Mouse (Mus musculus): ENCODE results near the gene Aff3. TPM values are rescaled to one million over a fixed set of nuclear protein-coding genes. Genes with fewer than 3 reads are reported as not detected.

The Aff3 gene
- total and polyA plus RNA-seq, 2 experiments from 2014 or later, result 23.1 to 55.6 TPM

- Histone ChIP-seq H3K27ac (no peak overlapping the region), H3K4me1 (ENCODE audit: insufficient read depth, low read length) (no peaks in the 10 kb centered on the region), H3K36me3 (ENCODE audit: insufficient read depth, low read length) (no peaks in the 10 kb centered on the region), H3K4me3 (ENCODE audit: low read length) (no peak overlapping the region), H3K4me2 (ENCODE audit: low read depth, low read length) (no peak overlapping the region), H3K9me3 (ENCODE audit: low read length) (no peaks in the 10 kb centered on the region), H3K9ac (replicated peaks; ENCODE audit: low read length) (no peak overlapping the region), H3K27me3 (ENCODE audit: insufficient read depth, low read length) (no peaks in the 10 kb centered on the region)
- WGBS, result 77% methylated on average over 7 of the region's 7 CpGs
- DNase-seq (ENCODE audit: low spot score) (no peak), ATAC-seq (no peak)
- no peak for TF ChIP-seq CTCF (IDR thresholded peaks at IDR 0.05; ENCODE audit: low read depth)
These were observed 427.5 kb downstream of the Aff3 start for GRCm38 (mm10) chr1:38237027-38237787.

- Histone ChIP-seq H3K9ac (replicated peaks; ENCODE audit: low read length) (no peak overlapping the region), H3K4me1 (ENCODE audit: insufficient read depth, low read length) (no peaks in the 10 kb centered on the region), H3K27ac (no peak overlapping the region), H3K36me3 (ENCODE audit: insufficient read depth, low read length) (no peaks in the 10 kb centered on the region), H3K4me3 (ENCODE audit: low read length) (no peak overlapping the region), H3K27me3 (ENCODE audit: insufficient read depth, low read length) (no peaks in the 10 kb centered on the region), H3K4me2 (ENCODE audit: low read depth, low read length) (no peak overlapping the region), H3K9me3 (ENCODE audit: low read length) (no peaks in the 10 kb centered on the region)
- ATAC-seq (no peak), DNase-seq (ENCODE audit: low spot score) (no peak)
- WGBS, result 87% methylated on average over 5 of the region's 5 CpGs
- no peak for TF ChIP-seq CTCF (IDR thresholded peaks at IDR 0.05; ENCODE audit: low read depth)
These were observed 431.6 kb downstream of the Aff3 start for GRCm38 (mm10) chr1:38233121-38233520.

GRCm38 (mm10) chr1:38230041-38230440, 434.7 kb downstream of the Aff3 start:
- no peaks in the 10 kb centered on the region for H3K4me1 ChIP-seq (ENCODE audit: insufficient read depth, low read length)
- no peaks in the 10 kb centered on the region for H3K27me3 ChIP-seq (ENCODE audit: insufficient read depth, low read length)
- no peak for DNase-seq (ENCODE audit: low spot score)
- 81% methylated on average over 8 of the region's 8 CpGs for WGBS
- H3K9ac ChIP-seq (replicated peaks; ENCODE audit: low read length), result no peak overlapping the region
- no peak for TF ChIP-seq CTCF (IDR thresholded peaks at IDR 0.05; ENCODE audit: low read depth)
- H3K27ac ChIP-seq, result no peak overlapping the region
- no peak overlapping the region for H3K4me2 ChIP-seq (ENCODE audit: low read depth, low read length)
- no peak overlapping the region for H3K4me3 ChIP-seq (ENCODE audit: low read length)
- no peaks in the 10 kb centered on the region for H3K36me3 ChIP-seq (ENCODE audit: insufficient read depth, low read length)
- H3K9me3 ChIP-seq (ENCODE audit: low read length), result peaks cover 7% of the 10 kb centered on the region; the same call in 1 of the 2 replicates
- ATAC-seq, result no peak

GRCm38 (mm10) chr1:38228806-38229205, 435.9 kb downstream of the Aff3 start:
- 86% methylated on average over 4 of the region's 4 CpGs for WGBS
- H3K27ac ChIP-seq, result no peak overlapping the region
- no peaks in the 10 kb centered on the region for H3K4me1 ChIP-seq (ENCODE audit: insufficient read depth, low read length)
- H3K4me3 ChIP-seq (ENCODE audit: low read length), result no peak overlapping the region
- H3K9ac ChIP-seq (replicated peaks; ENCODE audit: low read length), result no peak overlapping the region
- H3K27me3 ChIP-seq (ENCODE audit: insufficient read depth, low read length), result no peaks in the 10 kb centered on the region
- no peak for ATAC-seq
- no peak for DNase-seq (ENCODE audit: low spot score)
- H3K9me3 ChIP-seq (ENCODE audit: low read length), result peaks cover 10% of the 10 kb centered on the region
- no peaks in the 10 kb centered on the region for H3K36me3 ChIP-seq (ENCODE audit: insufficient read depth, low read length)
- H3K4me2 ChIP-seq (ENCODE audit: low read depth, low read length), result no peak overlapping the region
- no peak for TF ChIP-seq CTCF (IDR thresholded peaks at IDR 0.05; ENCODE audit: low read depth)

- Histone ChIP-seq H3K9ac (replicated peaks; ENCODE audit: low read length) (no peak overlapping the region), H3K27me3 (ENCODE audit: insufficient read depth, low read length) (no peaks in the 10 kb centered on the region), H3K4me3 (ENCODE audit: low read length) (no peak overlapping the region), H3K36me3 (ENCODE audit: insufficient read depth, low read length) (no peaks in the 10 kb centered on the region), H3K4me1 (ENCODE audit: insufficient read depth, low read length) (no peaks in the 10 kb centered on the region), H3K9me3 (ENCODE audit: low read length) (peaks cover 10% of the 10 kb centered on the region), H3K4me2 (ENCODE audit: low read depth, low read length) (no peak overlapping the region), H3K27ac (no peak overlapping the region)
- 100% methylated on average over 3 of the region's 3 CpGs for WGBS
- no peak for TF ChIP-seq CTCF (IDR thresholded peaks at IDR 0.05; ENCODE audit: low read depth)
- ATAC-seq, result no peak
- DNase-seq (ENCODE audit: low spot score), result no peak
These were observed 439.6 kb downstream of the Aff3 start for GRCm38 (mm10) chr1:38225166-38225565.

- DNase-seq (ENCODE audit: low spot score) (no peak), ATAC-seq (peak; percentile 45; the same call in 1 of the 2 replicates)
- Histone ChIP-seq H3K27me3 (ENCODE audit: insufficient read depth, low read length) (no peaks in the 10 kb centered on the region), H3K4me1 (ENCODE audit: insufficient read depth, low read length) (no peaks in the 10 kb centered on the region), H3K9ac (replicated peaks; ENCODE audit: low read length) (no peak overlapping the region), H3K9me3 (ENCODE audit: low read length) (peaks cover 10% of the 10 kb centered on the region), H3K36me3 (ENCODE audit: insufficient read depth, low read length) (no peaks in the 10 kb centered on the region), H3K4me2 (ENCODE audit: low read depth, low read length) (no peak overlapping the region), H3K27ac (no peak overlapping the region), H3K4me3 (ENCODE audit: low read length) (no peak overlapping the region)
- 81% methylated on average over 1 of the region's 1 CpGs for WGBS
- no peak for TF ChIP-seq CTCF (IDR thresholded peaks at IDR 0.05; ENCODE audit: low read depth)
These were observed 442.6 kb downstream of the Aff3 start for GRCm38 (mm10) chr1:38222160-38222559.

GRCm38 (mm10) chr1:38221431-38221830, 443.3 kb downstream of the Aff3 start:
- no peak overlapping the region for H3K27ac ChIP-seq
- no peaks in the 10 kb centered on the region for H3K36me3 ChIP-seq (ENCODE audit: insufficient read depth, low read length)
- no peak overlapping the region for H3K9ac ChIP-seq (replicated peaks; ENCODE audit: low read length)
- no peak overlapping the region for H3K4me2 ChIP-seq (ENCODE audit: low read depth, low read length)
- H3K4me1 ChIP-seq (ENCODE audit: insufficient read depth, low read length), result no peaks in the 10 kb centered on the region
- no peaks in the 10 kb centered on the region for H3K27me3 ChIP-seq (ENCODE audit: insufficient read depth, low read length)
- no peak overlapping the region for H3K4me3 ChIP-seq (ENCODE audit: low read length)
- no peak for ATAC-seq
- no peak for DNase-seq (ENCODE audit: low spot score)
- peaks cover 10% of the 10 kb centered on the region for H3K9me3 ChIP-seq (ENCODE audit: low read length)
- 78% methylated on average over 8 of the region's 8 CpGs for WGBS
- TF ChIP-seq CTCF (IDR thresholded peaks at IDR 0.05; ENCODE audit: low read depth), result no peak

Measured in hindbrain, postnatal 0 days (tissue).